ENCODE assay signal across 8 mouse cellular contexts in the genomic region with DNA sequence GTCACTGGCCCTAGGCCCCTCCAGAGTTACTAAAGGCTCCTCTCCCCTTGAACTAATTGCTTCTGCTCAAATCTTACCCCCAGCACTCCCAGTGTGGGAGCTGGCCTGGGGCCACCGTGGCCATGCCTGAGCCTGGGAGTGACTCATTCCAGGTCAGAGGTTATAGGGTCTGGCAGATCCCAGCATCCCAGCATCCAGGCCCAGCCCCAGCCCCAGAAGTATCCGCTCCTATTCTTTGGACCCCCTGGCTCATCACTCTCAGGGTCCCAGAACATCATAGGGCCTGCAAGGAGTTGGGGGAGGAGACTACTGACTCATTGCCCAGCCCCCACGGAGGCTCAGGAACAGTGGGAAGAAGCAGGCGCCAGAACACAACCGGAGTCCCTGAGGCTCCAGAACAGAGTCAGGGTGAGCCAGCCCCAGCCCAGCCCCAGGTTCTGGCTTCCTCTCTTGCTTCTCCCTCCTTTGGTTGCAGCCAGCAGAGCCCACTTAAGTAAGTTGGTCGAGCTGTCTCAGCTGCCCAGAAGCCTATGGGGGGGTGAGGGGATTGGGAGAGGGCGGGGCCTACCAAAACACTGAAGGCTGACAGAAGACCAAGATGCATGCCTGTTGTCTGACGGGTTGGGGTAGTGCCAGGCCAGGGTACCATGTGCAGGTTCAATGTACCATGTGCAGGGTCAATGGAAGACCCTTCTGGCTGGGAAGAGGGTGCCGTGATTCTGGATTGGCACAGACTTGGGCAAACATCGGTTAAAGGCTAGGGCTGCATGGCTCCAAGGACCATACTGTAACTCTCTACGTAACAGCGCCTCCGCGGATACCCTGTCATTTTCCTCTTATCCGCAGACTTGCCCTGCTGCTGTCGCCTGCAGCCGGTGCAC.
DNase-seq lines count a peak whose midpoint lies in the region; ATAC-seq and TF ChIP-seq lines count a peak whose summit lies in the region.

No protein-coding gene starts in this region.

- peaks cover 61% of the 10 kb centered on the region for H3K4me1 ChIP-seq in spleen, adult 2 months (ENCODE audit: control insufficient read depth, insufficient read depth, insufficient read length)
- peaks cover 52 to 60% of the 10 kb centered on the region in 2 experiments for H3K4me1 ChIP-seq in heart, embryonic 14.5 days (ENCODE audit: control insufficient read depth in 2 of 2, insufficient read depth in 2 of 2, low read length in 2 of 2)
- H3K4me1 ChIP-seq in liver, embryonic 15.5 days (replicated peaks) = peaks cover 84% of the 10 kb centered on the region
- H3K4me1 ChIP-seq in stomach, postnatal 0 days (replicated peaks; ENCODE audit: control insufficient read depth, insufficient read depth) = peaks cover 29% of the 10 kb centered on the region

- peak; percentile 69 to 84 for DNase-seq in adrenal gland, adult (ENCODE audit: inconsistent age in 2 of 2, low spot score in 1 of 2)
- no peak for DNase-seq in adrenal gland, postnatal 10 days
- DNase-seq in spleen, adult 2 months (ENCODE audit: low read depth in 1 of 2, low spot score in 2 of 2) = no peak
- no peak for DNase-seq in spleen, postnatal 36 days (ENCODE audit: low spot score in 2 of 2)
- DNase-seq in stomach, postnatal 0 days (ENCODE audit: low spot score) = no peak
- no peak for DNase-seq in urinary bladder, postnatal 10 days (ENCODE audit: low spot score)

- no peak for TF ChIP-seq EP300 in stomach, postnatal 0 days (optimal IDR thresholded peaks at IDR 0.05)

- no peaks in the 10 kb centered on the region for H3K36me3 ChIP-seq in spleen, adult 2 months (ENCODE audit: control insufficient read depth, insufficient read depth, low read length)
- no peaks in the 10 kb centered on the region for H3K36me3 ChIP-seq in heart, embryonic 14.5 days (ENCODE audit: control insufficient read depth, insufficient read depth, low read length)
- no peaks in the 10 kb centered on the region for H3K36me3 ChIP-seq in liver, embryonic 15.5 days (replicated peaks)
- no peaks in the 10 kb centered on the region for H3K36me3 ChIP-seq in stomach, postnatal 0 days (ENCODE audit: control insufficient read depth, insufficient read depth, low read length)

- TF ChIP-seq CTCF in spleen, adult 2 months (IDR thresholded peaks at IDR 0.05; ENCODE audit: extremely low read depth, insufficient read depth, insufficient read length, insufficient replicate concordance) = no peak
- TF ChIP-seq CTCF in stomach, postnatal 0 days (IDR thresholded peaks at IDR 0.05; ENCODE audit: low read depth) = no peak

- no peaks in the 10 kb centered on the region for H3K9me3 ChIP-seq in heart, embryonic 14.5 days (ENCODE audit: control insufficient read depth, low read length)
- no peaks in the 10 kb centered on the region for H3K9me3 ChIP-seq in liver, embryonic 15.5 days (replicated peaks)
- H3K9me3 ChIP-seq in stomach, postnatal 0 days (ENCODE audit: control insufficient read depth, low read length) = no peaks in the 10 kb centered on the region

- peak overlapping the region; percentile 66 for H3K4me2 ChIP-seq in heart, embryonic 14.5 days (ENCODE audit: low read length)
- H3K4me2 ChIP-seq in liver, embryonic 15.5 days = peak overlapping the region; percentile 78
- peak overlapping the region; percentile 91 for H3K4me2 ChIP-seq in stomach, postnatal 0 days (replicated peaks; ENCODE audit: low read depth)

- WGBS in spleen, adult 2 months = 11% methylated on average over 17 of the region's 17 CpGs
- WGBS in heart, embryonic 14.5 days = 6% methylated on average over 17 of the region's 17 CpGs
- WGBS in liver, embryonic 15.5 days (ENCODE audit: insufficient replicate concordance) = 2% methylated on average over 17 of the region's 17 CpGs
- WGBS in stomach, postnatal 0 days = 6% methylated on average over 17 of the region's 17 CpGs

- H3K9ac ChIP-seq in heart, embryonic 14.5 days (ENCODE audit: low read length) = peak overlapping the region; percentile 66
- peak overlapping the region; percentile 64; the same call in 1 of the 2 replicates for H3K9ac ChIP-seq in liver, embryonic 15.5 days
- H3K9ac ChIP-seq in stomach, postnatal 0 days (ENCODE audit: low read length) = peak overlapping the region; percentile 64

- no peak for TF ChIP-seq POLR2A in spleen, adult 2 months (IDR thresholded peaks at IDR 0.05; ENCODE audit: low read depth, low read length)

- peak overlapping the region; percentile 90 for H3K27ac ChIP-seq in spleen, adult 2 months (ENCODE audit: insufficient read depth, low read length)
- peak overlapping the region; percentile 13 to 72 for H3K27ac ChIP-seq in heart, embryonic 14.5 days (replicated peaks in 1 of 2; ENCODE audit: control insufficient read depth in 1 of 2, insufficient read depth in 1 of 2, low read depth in 2 of 2, low read length in 2 of 2)
- H3K27ac ChIP-seq in liver, embryonic 15.5 days (replicated peaks) = peak overlapping the region; percentile 79
- peak overlapping the region; percentile 85 for H3K27ac ChIP-seq in stomach, postnatal 0 days (replicated peaks)

- ATAC-seq in heart, embryonic 14.5 days (ENCODE audit: insufficient number of reproducible peaks, insufficient read depth, low FRiP score, low read depth) = no peak; the same call in 1 of the 2 replicates
- ATAC-seq in liver, embryonic 15.5 days (ENCODE audit: insufficient read depth) = 0 out of 2 replicates have a peak, but pooled peaks have one; percentile 1
- ATAC-seq in stomach, postnatal 0 days (ENCODE audit: low FRiP score, low TSS enrichment) = peak; percentile 16

- H3K4me3 ChIP-seq in spleen, adult 2 months (ENCODE audit: extremely low read depth, insufficient read depth, insufficient read length) = peak overlapping the region; percentile 70
- peak overlapping the region; percentile 48 to 58 for H3K4me3 ChIP-seq in heart, embryonic 14.5 days (ENCODE audit: control insufficient read depth in 1 of 2, insufficient read depth in 1 of 2, low read depth in 1 of 2, low read length in 2 of 2)
- H3K4me3 ChIP-seq in liver, embryonic 15.5 days (replicated peaks) = peak overlapping the region; percentile 61
- peak overlapping the region; percentile 48 for H3K4me3 ChIP-seq in stomach, postnatal 0 days (ENCODE audit: low read depth, low read length)

- no peaks in the 10 kb centered on the region for H3K27me3 ChIP-seq in spleen, adult 2 months (ENCODE audit: control insufficient read depth, insufficient read depth, low read length)
- no peaks in the 10 kb centered on the region for H3K27me3 ChIP-seq in heart, embryonic 14.5 days (ENCODE audit: control insufficient read depth, insufficient read depth, low read length)
- H3K27me3 ChIP-seq in liver, embryonic 15.5 days = no peaks in the 10 kb centered on the region
- no peaks in the 10 kb centered on the region for H3K27me3 ChIP-seq in stomach, postnatal 0 days (ENCODE audit: control insufficient read depth, insufficient read depth, low read length)

Comparison
In these comparisons a context has a peak if more than half of its experiments do, and no peak if none do; other contexts are left out.
1. DNase-seq: peak in adrenal gland, adult (2 of 2); none in adrenal gland, postnatal 10 days (single experiment), spleen, adult 2 months (0 of 2), spleen, postnatal 36 days (0 of 2), stomach, postnatal 0 days (single experiment) and urinary bladder, postnatal 10 days (single experiment).
2. Peak in every context shown above with its lines, with median percentiles within 50 percentile points of each other: H3K27ac ChIP-seq, H3K4me3 ChIP-seq, H3K4me2 ChIP-seq and H3K9ac ChIP-seq.